Mouse (Mus musculus) heart, postnatal 36 days (tissue): Measurements from ENCODE around the gene Ankfy1. TPM values are rescaled to one million over a fixed set of nuclear protein-coding genes. Genes with fewer than 3 reads are reported as not detected.
"Not testable (repeated sequence)": the region's sequence is repeated elsewhere in the genome, so short reads cannot be mapped to it uniquely, and the experiment has no call there.

Experiments used
- DNase-seq, 2 experiments: peaks; one replicate each; pipeline ENCODE4 v3.0.0; 2021 to 2022
- intact Hi-C: fragments of 180-260 bp; cut with DNase I; formaldehyde crosslinking; loops from one replicate; pipeline ENCODE4 v1.15.1; 2025
- total RNA-seq, 2 experiments: library from RNA; stranded (reverse); gene quantifications; 2 replicates each; pipeline ENCODE4 v1.2.3; 2021

Ankfy1 gene
- 10 to 100 TPM; 16.8 to 19.1 TPM for total RNA-seq

- DNase-seq: peak; percentile 98
- intact Hi-C loops: no loop called here
Measured at GRCm38 (mm10) chr11:72689551-72690510, at the start of gene Ankfy1. Gene Ankfy1 (plus strand): TSS chr11:72690006.

- intact Hi-C loops: no loop called here
- DNase-seq: no peak
Measured at GRCm38 (mm10) chr11:72642730-72643129, 47.1 kb upstream of the Ankfy1 start.

- DNase-seq: no peak
- intact Hi-C loops: no loop called here
Measured at GRCm38 (mm10) chr11:72645386-72645785, 44.4 kb upstream of the Ankfy1 start.

- no peak for DNase-seq
- intact Hi-C loops: no loop called here
Measured at GRCm38 (mm10) chr11:72650347-72650746, 39.5 kb upstream of the Ankfy1 start.

GRCm38 (mm10) chr11:72659918-72660317, 29.9 kb upstream of the Ankfy1 start:
- DNase-seq: no peak
- intact Hi-C loops: loop anchor here (5.0 kb wide), 1 partner anchor 57 kb away; no protein-coding TSS in a partner anchor

- DNase-seq: no peak
- intact Hi-C loops: loop anchor here (5.0 kb wide), 1 partner anchor 57 kb away; no protein-coding TSS in a partner anchor
Measured at GRCm38 (mm10) chr11:72660359-72660758, 29.4 kb upstream of the Ankfy1 start.

- intact Hi-C loops: loop anchor here (5.0 kb wide), 1 partner anchor 53 kb away; no protein-coding TSS in a partner anchor
- DNase-seq: no peak
Measured at GRCm38 (mm10) chr11:72664641-72665040, 25.2 kb upstream of the Ankfy1 start.

GRCm38 (mm10) chr11:72670634-72671033, 19.2 kb upstream of the Ankfy1 start:
- DNase-seq: no peak
- intact Hi-C loops: no loop called here

GRCm38 (mm10) chr11:72671294-72671988, 18.4 kb upstream of the Ankfy1 start:
- intact Hi-C loops: no loop called here

GRCm38 (mm10) chr11:72672438-72672837, 17.4 kb upstream of the Ankfy1 start:
- no peak for DNase-seq
- intact Hi-C loops: no loop called here

More at GRCm38 (mm10) chr11:72671294-72671988, 18.4 kb upstream of the Ankfy1 start:
- no peak for DNase-seq

- no peak for DNase-seq
- intact Hi-C loops: no loop called here
Measured at GRCm38 (mm10) chr11:72675280-72675679, 14.5 kb upstream of the Ankfy1 start.

- intact Hi-C loops: no loop called here
Measured at GRCm38 (mm10) chr11:72680726-72681125, 9.1 kb upstream of the Ankfy1 start.

GRCm38 (mm10) chr11:72683402-72683801, 6.4 kb upstream of the Ankfy1 start:
- DNase-seq: no peak
- intact Hi-C loops: no loop called here

More at GRCm38 (mm10) chr11:72680726-72681125, 9.1 kb upstream of the Ankfy1 start:
- no peak for DNase-seq

- no peak for DNase-seq
- intact Hi-C loops: no loop called here
Measured at GRCm38 (mm10) chr11:72686697-72687096, 3.1 kb upstream of the Ankfy1 start.

- DNase-seq: no peak
- intact Hi-C loops: no loop called here
Measured at GRCm38 (mm10) chr11:72688242-72688641, 1.6 kb upstream of the Ankfy1 start.

- intact Hi-C loops: no loop called here
- DNase-seq: no peak
Measured at GRCm38 (mm10) chr11:72689115-72689514, 691 bp upstream of the Ankfy1 start.

- no peak for DNase-seq
- intact Hi-C loops: loop anchor here (1.0 kb wide), 1 partner anchor 84 kb away; no protein-coding TSS in a partner anchor
Measured at GRCm38 (mm10) chr11:72692353-72692752, 2.5 kb downstream of the Ankfy1 start.

- intact Hi-C loops: no loop called here
- no peak for DNase-seq
Measured at GRCm38 (mm10) chr11:72695025-72695424, 5.2 kb downstream of the Ankfy1 start.

- no peak for DNase-seq
- intact Hi-C loops: no loop called here
Measured at GRCm38 (mm10) chr11:72696368-72696971, 6.7 kb downstream of the Ankfy1 start.

- intact Hi-C loops: no loop called here
- no peak for DNase-seq
Measured at GRCm38 (mm10) chr11:72697323-72697722, 7.5 kb downstream of the Ankfy1 start.

GRCm38 (mm10) chr11:72705111-72705510, 15.3 kb downstream of the Ankfy1 start:
- intact Hi-C loops, DNase-seq: not testable (repeated sequence)
